Mouse (Mus musculus): Measurements from ENCODE around the gene A930004D18Rik. TPM values are rescaled to one million over a fixed set of nuclear protein-coding genes. Genes with fewer than 3 reads are reported as not detected.

A930004D18Rik gene
- polyA plus RNA-seq, 1 experiment, result 1.8 TPM

DNA sequence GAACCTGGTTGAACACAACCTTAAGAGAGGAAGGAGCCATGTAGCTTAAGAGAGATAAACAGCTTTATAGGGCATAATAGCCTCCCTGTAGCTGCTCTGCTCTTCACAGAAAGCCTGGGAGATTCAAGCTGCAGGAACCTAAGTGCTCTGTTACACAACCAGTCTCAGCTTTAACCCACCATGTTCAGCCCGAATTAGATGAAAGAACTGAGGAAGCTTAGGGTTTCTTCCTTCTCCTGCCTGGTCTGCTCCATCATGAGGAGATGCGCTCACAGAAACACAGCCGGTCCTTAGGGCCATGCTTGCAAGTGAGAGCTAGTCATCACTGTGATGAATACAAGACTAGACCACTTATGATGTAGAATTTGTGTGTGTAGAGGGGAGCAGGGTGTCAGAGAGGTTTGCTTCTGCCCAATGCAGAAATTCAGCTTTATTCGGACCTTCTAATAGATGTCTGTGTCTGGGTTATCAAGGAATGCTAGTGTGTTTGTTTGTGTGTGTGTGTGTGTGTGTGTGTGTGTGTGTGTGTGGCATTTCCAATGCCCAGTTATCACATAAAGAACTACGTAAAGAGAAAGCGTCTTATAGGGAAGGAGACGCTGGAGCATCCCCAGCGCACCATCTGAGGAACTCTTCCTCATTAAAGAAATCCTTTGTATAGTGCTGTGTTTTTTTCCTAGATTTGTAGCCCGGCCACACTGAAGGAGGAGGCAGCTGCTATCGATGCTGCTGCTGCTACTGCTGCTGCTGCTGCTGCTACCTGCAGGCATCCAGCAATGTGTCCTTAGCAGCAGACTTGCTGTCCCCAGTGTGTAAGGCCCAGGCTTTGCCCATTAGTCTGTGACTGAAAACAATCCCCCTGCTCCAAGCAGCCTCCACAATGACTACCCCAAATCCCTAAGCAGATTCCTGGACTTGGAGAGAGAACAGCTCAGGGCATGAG lies 4.1 kb downstream of the A930004D18Rik start:
- H3K27me3 ChIP-seq (ENCODE audit: control insufficient read depth, insufficient read depth, insufficient read length), result no peaks in the 10 kb centered on the region
- no peak overlapping the region for H3K4me2 ChIP-seq (ENCODE audit: low read depth)
- H3K36me3 ChIP-seq (ENCODE audit: control insufficient read depth, insufficient read depth), result no peaks in the 10 kb centered on the region
- H3K79me2 ChIP-seq (ENCODE audit: control insufficient read depth, insufficient read depth), result no peaks in the 10 kb centered on the region
- H3K4me3 ChIP-seq, result no peak overlapping the region
- no peak for TF ChIP-seq MAX (IDR thresholded peaks at IDR 0.05; ENCODE audit: low read depth)
- TF ChIP-seq TCF3 (IDR thresholded peaks at IDR 0.05; ENCODE audit: insufficient read length, low read depth), result no peak
- no peak for TF ChIP-seq CEBPB (IDR thresholded peaks at IDR 0.05; ENCODE audit: insufficient read depth, poor library complexity, severe bottlenecking)
- no peak for TF ChIP-seq SRF (IDR thresholded peaks at IDR 0.05; ENCODE audit: control insufficient read depth, insufficient read length, low read depth)
- TF ChIP-seq TCF12 (IDR thresholded peaks at IDR 0.05; ENCODE audit: insufficient read depth, poor library complexity, severe bottlenecking), result no peak
- no peak for TF ChIP-seq E2F4 (IDR thresholded peaks at IDR 0.05; ENCODE audit: insufficient read depth)
- no peak for TF ChIP-seq MYOG (IDR thresholded peaks at IDR 0.05; ENCODE audit: control insufficient read depth in 1 of 3, insufficient read depth in 1 of 3, insufficient read length in 2 of 3, low read depth in 2 of 3)
- no peak for TF ChIP-seq MYOD1 (IDR thresholded peaks at IDR 0.05; ENCODE audit: control insufficient read depth in 1 of 3, insufficient read length in 2 of 3, low read depth in 2 of 3)
- TF ChIP-seq POLR2A (IDR thresholded peaks at IDR 0.05; ENCODE audit: insufficient read length, low read depth), result no peak
- TF ChIP-seq POLR2AphosphoS2 (IDR thresholded peaks at IDR 0.05; ENCODE audit: insufficient read length, low read depth), result no peak
- TF ChIP-seq USF1 (IDR thresholded peaks at IDR 0.05; ENCODE audit: low read depth), result no peak
- no peak overlapping the region for H3ac ChIP-seq (ENCODE audit: control insufficient read depth, insufficient read length)

DNA sequence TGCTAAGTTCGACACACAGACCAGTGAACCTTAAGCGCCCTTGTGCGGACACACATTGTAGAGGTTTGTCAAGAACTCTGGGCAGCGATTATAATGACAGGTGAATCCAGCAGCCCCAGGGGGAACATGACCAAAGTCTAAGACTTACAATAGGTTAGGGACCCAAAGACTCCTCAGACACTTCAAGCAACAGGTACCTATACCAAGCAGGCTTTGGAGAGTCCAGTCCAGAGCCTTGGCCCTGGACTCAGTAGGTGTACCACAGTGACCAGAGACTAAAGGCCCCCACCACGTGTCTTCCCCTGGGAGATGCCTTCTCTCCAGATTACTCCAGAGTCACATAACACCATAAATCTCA lies 5.0 kb downstream of the A930004D18Rik start:
- Histone ChIP-seq H3ac (ENCODE audit: control insufficient read depth, insufficient read length) (no peak overlapping the region), H3K4me3 (no peak overlapping the region), H3K79me2 (ENCODE audit: control insufficient read depth, insufficient read depth) (no peaks in the 10 kb centered on the region), H3K4me2 (ENCODE audit: low read depth) (no peak overlapping the region), H3K27me3 (ENCODE audit: control insufficient read depth, insufficient read depth, insufficient read length) (no peaks in the 10 kb centered on the region), H3K36me3 (ENCODE audit: control insufficient read depth, insufficient read depth) (no peaks in the 10 kb centered on the region)
- TF ChIP-seq CEBPB (IDR thresholded peaks at IDR 0.05; ENCODE audit: insufficient read depth, poor library complexity, severe bottlenecking), result no peak
- no peak for TF ChIP-seq POLR2AphosphoS2 (IDR thresholded peaks at IDR 0.05; ENCODE audit: insufficient read length, low read depth)
- TF ChIP-seq TCF3 (IDR thresholded peaks at IDR 0.05; ENCODE audit: insufficient read length, low read depth), result no peak
- TF ChIP-seq MAX (IDR thresholded peaks at IDR 0.05; ENCODE audit: low read depth), result no peak
- TF ChIP-seq USF1 (IDR thresholded peaks at IDR 0.05; ENCODE audit: low read depth), result no peak
- no peak for TF ChIP-seq TCF12 (IDR thresholded peaks at IDR 0.05; ENCODE audit: insufficient read depth, poor library complexity, severe bottlenecking)
- TF ChIP-seq REST (IDR thresholded peaks at IDR 0.05; ENCODE audit: insufficient read depth, insufficient read length), result no peak
- TF ChIP-seq MYOD1 (IDR thresholded peaks at IDR 0.05; ENCODE audit: control insufficient read depth in 1 of 3, insufficient read length in 2 of 3, low read depth in 2 of 3), result no peak
- TF ChIP-seq POLR2A (IDR thresholded peaks at IDR 0.05; ENCODE audit: insufficient read length, low read depth), result no peak

GRCm38 (mm10) chr2:18031831-18032537 lies 5.6 kb downstream of the A930004D18Rik start:
- Histone ChIP-seq H3K4me3 (no peak overlapping the region), H3K27me3 (ENCODE audit: control insufficient read depth, insufficient read depth, insufficient read length) (no peaks in the 10 kb centered on the region), H3K36me3 (ENCODE audit: control insufficient read depth, insufficient read depth) (no peaks in the 10 kb centered on the region), H3K4me2 (ENCODE audit: low read depth) (no peak overlapping the region), H3ac (ENCODE audit: control insufficient read depth, insufficient read length) (no peak overlapping the region), H3K79me2 (ENCODE audit: control insufficient read depth, insufficient read depth) (no peaks in the 10 kb centered on the region)
- no peak for TF ChIP-seq MYOG (IDR thresholded peaks at IDR 0.05; ENCODE audit: control insufficient read depth in 1 of 3, insufficient read depth in 1 of 3, insufficient read length in 2 of 3, low read depth in 2 of 3)
- TF ChIP-seq TCF12 (IDR thresholded peaks at IDR 0.05; ENCODE audit: insufficient read depth, poor library complexity, severe bottlenecking), result no peak
- TF ChIP-seq POLR2AphosphoS2 (IDR thresholded peaks at IDR 0.05; ENCODE audit: insufficient read length, low read depth), result no peak
- no peak for TF ChIP-seq E2F4 (IDR thresholded peaks at IDR 0.05; ENCODE audit: insufficient read depth)
- TF ChIP-seq CEBPB (IDR thresholded peaks at IDR 0.05; ENCODE audit: insufficient read depth, poor library complexity, severe bottlenecking), result no peak
- TF ChIP-seq SRF (IDR thresholded peaks at IDR 0.05; ENCODE audit: control insufficient read depth, insufficient read length, low read depth), result no peak
- TF ChIP-seq MAX (IDR thresholded peaks at IDR 0.05; ENCODE audit: low read depth), result no peak
- no peak for TF ChIP-seq MYOD1 (IDR thresholded peaks at IDR 0.05; ENCODE audit: control insufficient read depth in 1 of 3, insufficient read length in 2 of 3, low read depth in 2 of 3)
- no peak for TF ChIP-seq USF1 (IDR thresholded peaks at IDR 0.05; ENCODE audit: low read depth)
- no peak for TF ChIP-seq POLR2A (IDR thresholded peaks at IDR 0.05; ENCODE audit: insufficient read length, low read depth)
- TF ChIP-seq REST (IDR thresholded peaks at IDR 0.05; ENCODE audit: insufficient read depth, insufficient read length), result no peak
- no peak for TF ChIP-seq TCF3 (IDR thresholded peaks at IDR 0.05; ENCODE audit: insufficient read length, low read depth)

GRCm38 (mm10) chr2:18031271-18031821 lies 6.2 kb downstream of the A930004D18Rik start:
- no peak overlapping the region for H3ac ChIP-seq (ENCODE audit: control insufficient read depth, insufficient read length)
- no peak overlapping the region for H3K4me2 ChIP-seq (ENCODE audit: low read depth)
- no peaks in the 10 kb centered on the region for H3K36me3 ChIP-seq (ENCODE audit: control insufficient read depth, insufficient read depth)
- TF ChIP-seq POLR2AphosphoS2 (IDR thresholded peaks at IDR 0.05; ENCODE audit: insufficient read length, low read depth), result no peak
- no peak for TF ChIP-seq USF1 (IDR thresholded peaks at IDR 0.05; ENCODE audit: low read depth)
- no peak for TF ChIP-seq POLR2A (IDR thresholded peaks at IDR 0.05; ENCODE audit: insufficient read length, low read depth)
- no peak for TF ChIP-seq REST (IDR thresholded peaks at IDR 0.05; ENCODE audit: insufficient read depth, insufficient read length)
- TF ChIP-seq TCF3 (IDR thresholded peaks at IDR 0.05; ENCODE audit: insufficient read length, low read depth), result no peak
- TF ChIP-seq MAX (IDR thresholded peaks at IDR 0.05; ENCODE audit: low read depth), result no peak
- TF ChIP-seq SRF (IDR thresholded peaks at IDR 0.05; ENCODE audit: control insufficient read depth, insufficient read length, low read depth), result no peak
- no peak for TF ChIP-seq MYOD1 (IDR thresholded peaks at IDR 0.05; ENCODE audit: control insufficient read depth in 1 of 3, insufficient read length in 2 of 3, low read depth in 2 of 3)
- no peak for TF ChIP-seq E2F4 (IDR thresholded peaks at IDR 0.05; ENCODE audit: insufficient read depth)
- TF ChIP-seq CEBPB (IDR thresholded peaks at IDR 0.05; ENCODE audit: insufficient read depth, poor library complexity, severe bottlenecking), result no peak
- TF ChIP-seq MYOG (IDR thresholded peaks at IDR 0.05; ENCODE audit: control insufficient read depth in 1 of 3, insufficient read depth in 1 of 3, insufficient read length in 2 of 3, low read depth in 2 of 3), result no peak
- TF ChIP-seq TCF12 (IDR thresholded peaks at IDR 0.05; ENCODE audit: insufficient read depth, poor library complexity, severe bottlenecking), result no peak
- H3K4me3 ChIP-seq, result no peak overlapping the region
- H3K27me3 ChIP-seq (ENCODE audit: control insufficient read depth, insufficient read depth, insufficient read length), result no peaks in the 10 kb centered on the region
- no peaks in the 10 kb centered on the region for H3K79me2 ChIP-seq (ENCODE audit: control insufficient read depth, insufficient read depth)
